Mouse (Mus musculus): Measurements from ENCODE around the gene Obsl1.

Gene Obsl1

GRCm38 (mm10) chr1:75505956-75506831 lies at the start of gene Obsl1:
Gene Obsl1, minus strand, starts transcription at chr1:75506452.
- DNase-seq (ENCODE audit: extremely low spot score, low read depth, low spot score), result no peak

- no peak for DNase-seq (ENCODE audit: extremely low spot score, low read depth, low spot score)
Observed at GRCm38 (mm10) chr1:75555680-75556079, 49.4 kb upstream of the Obsl1 start.

GRCm38 (mm10) chr1:75550586-75550985 lies 44.3 kb upstream of the Obsl1 start:
- DNase-seq (ENCODE audit: extremely low spot score, low read depth, low spot score), result no peak

- DNase-seq (ENCODE audit: extremely low spot score, low read depth, low spot score), result no peak
Observed at GRCm38 (mm10) chr1:75549289-75550279, 43.3 kb upstream of the Obsl1 start.

- DNase-seq (ENCODE audit: extremely low spot score, low read depth, low spot score), result no peak
Observed at GRCm38 (mm10) chr1:75548871-75549270, 42.6 kb upstream of the Obsl1 start.

DNA sequence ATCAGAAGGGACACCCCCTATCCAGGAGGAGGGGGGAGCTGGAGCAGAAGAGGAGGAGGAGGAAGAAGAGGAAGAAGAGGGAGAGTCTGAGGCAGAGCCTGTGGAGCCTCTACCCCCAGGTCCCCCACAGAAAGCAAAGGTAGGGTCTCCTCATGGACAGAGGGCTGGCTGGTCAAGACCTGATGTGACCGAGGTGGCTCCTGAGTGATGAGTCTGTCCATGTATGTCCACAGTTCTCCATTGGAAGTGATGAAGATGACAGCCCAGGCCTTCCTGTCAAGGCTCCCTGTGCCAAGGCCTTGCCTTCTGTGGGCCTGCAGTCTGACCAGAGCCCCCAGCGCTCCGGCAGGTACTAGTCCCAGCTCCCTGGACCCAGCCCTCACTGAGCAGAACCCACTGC lies 41.8 kb upstream of the Obsl1 start:
- no peak for DNase-seq (ENCODE audit: extremely low spot score, low read depth, low spot score)

DNA sequence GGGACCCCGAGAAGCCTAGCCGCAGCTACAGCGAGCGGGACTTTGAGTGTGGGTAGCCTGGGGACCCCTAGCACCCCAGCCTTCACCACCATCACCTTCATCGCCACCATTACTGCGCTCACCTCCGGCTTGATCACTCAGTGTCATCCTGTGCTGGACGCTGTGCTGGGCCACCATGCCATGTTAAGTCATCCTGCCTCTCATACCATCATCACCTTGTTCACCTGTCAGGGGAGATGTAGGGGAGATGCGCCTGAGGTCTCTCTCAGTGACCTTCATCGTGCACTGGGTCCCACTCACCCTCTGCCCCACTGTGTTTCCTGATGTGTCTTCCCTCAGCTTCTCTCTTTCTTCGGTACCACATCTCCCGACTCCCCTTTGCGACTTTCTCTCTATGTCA lies 41.1 kb upstream of the Obsl1 start:
- no peak for DNase-seq (ENCODE audit: extremely low spot score, low read depth, low spot score)

GRCm38 (mm10) chr1:75545965-75546956 lies 40.0 kb upstream of the Obsl1 start, which contains the start of gene Slc4a3:
Gene Slc4a3, plus strand, starts transcription at chr1:75546266.
- DNase-seq (ENCODE audit: extremely low spot score, low read depth, low spot score), result no peak

DNA sequence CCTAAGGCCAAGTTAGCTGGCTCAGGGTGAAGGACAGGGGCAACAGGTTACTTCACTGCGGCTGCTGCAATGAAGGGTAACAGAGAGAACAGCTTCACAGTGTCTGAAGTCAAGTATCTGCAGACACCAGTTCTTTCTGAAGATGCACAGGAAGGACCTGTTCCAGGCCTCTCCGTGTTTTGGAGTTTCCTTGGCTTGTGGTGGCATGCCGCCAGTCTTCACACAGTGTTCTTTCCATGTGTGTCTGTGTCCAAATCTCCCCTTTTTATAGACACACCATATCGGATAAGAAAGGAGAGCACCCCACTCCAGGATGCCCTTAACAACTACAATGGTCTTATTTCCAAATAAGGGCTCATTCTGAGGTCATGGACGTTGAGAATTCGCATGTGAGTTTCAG lies 38.1 kb upstream of the Obsl1 start:
- DNase-seq (ENCODE audit: extremely low spot score, low read depth, low spot score), result no peak

DNA sequence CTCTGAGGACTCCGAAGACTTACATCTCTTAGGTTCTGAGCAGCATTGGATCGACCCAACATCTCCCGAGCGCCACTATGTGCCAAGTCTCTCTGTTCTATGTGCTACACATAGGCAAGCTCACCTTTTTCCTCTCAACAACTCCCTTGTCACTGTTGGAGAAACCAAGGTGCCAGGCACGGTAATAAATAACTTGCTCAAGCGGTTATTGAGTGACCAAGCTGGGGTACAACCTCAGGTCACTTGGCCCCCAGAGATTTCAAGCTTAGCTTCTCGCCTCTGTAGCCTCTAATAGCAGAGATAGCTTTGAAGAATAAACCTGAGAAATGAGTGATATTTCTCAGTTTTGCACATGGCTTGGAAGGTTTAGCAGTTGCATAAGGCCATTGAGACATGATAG lies 35.2 kb upstream of the Obsl1 start:
- no peak for DNase-seq (ENCODE audit: extremely low spot score, low read depth, low spot score)

DNA sequence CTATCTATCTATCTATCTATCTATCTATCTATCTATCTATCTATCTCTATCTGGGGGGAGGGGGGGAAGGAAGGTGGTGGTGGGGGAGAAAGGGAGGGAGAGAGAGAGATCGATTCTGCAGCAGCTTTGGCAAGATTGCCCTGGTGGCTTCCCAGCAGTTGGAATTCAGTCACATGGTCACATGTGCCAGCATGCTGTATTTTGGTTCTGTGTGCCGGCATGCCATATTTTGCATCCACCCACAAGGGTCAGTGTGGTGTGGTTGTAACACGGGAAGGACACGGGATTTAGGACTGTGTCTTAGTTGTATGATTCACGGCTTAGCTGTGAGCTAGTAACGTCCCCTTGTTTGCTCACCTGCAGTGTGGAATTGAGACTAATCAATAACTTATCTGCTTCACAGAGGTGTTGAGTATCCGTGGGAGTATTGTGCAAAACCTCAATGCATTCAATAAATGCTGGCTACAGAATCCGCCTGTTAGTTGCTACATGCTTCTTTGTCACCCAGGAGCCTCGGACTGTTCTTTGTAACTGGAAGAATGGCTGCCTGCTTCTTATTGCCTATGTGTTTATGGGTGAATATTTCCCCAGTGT lies 32.4 kb upstream of the Obsl1 start:
- DNase-seq (ENCODE audit: extremely low spot score, low read depth, low spot score), result no peak

GRCm38 (mm10) chr1:75537587-75537986 lies 31.3 kb upstream of the Obsl1 start:
- DNase-seq (ENCODE audit: extremely low spot score, low read depth, low spot score), result no peak

DNA sequence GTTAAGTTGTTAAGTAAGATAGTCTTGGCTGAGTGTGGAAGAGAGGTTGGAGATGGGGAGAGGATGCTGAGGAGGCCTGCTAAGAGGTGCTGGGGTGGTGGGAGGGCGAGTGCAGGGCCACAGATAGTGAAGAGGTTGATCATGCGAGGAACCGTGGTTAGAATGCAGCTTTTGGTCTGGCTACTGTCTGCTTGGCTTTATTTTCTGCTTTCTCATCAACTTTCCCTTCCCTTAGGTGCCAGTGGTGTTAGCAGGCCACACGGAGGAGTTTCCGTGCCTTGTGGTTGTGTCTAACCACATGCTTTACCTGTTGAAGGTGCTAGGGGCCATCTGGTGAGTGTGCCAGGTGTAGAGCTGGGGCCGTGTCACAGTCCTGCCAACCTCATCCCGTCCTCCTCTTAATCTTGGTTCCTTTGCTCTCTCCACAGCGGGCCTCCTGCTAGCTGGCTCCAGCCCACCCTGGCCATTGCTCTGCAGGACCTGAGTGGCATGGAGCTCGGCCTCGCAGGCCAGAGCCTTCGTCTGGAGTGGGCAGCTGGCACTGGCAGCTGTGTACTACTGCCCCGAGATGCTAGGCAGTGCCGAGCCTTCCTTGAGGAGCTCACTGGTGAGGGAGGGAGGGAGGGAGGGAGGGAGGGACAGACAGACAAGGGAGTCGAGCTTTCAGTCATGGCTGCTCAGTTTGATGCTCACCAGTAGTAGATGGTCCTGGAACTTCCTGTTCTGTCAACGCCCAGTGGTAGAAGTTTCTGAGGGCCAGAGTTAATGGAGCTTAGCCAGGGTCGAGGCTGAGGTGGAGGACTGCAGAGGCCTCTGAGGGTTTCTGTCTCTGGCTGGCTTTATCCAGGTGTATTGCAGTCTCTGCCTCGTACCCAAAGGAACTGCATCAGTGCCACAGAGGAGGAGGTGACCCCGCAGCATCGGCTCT lies 27.3 kb upstream of the Obsl1 start:
- no peak for DNase-seq (ENCODE audit: extremely low spot score, low read depth, low spot score)

GRCm38 (mm10) chr1:75532280-75533172 lies 26.3 kb upstream of the Obsl1 start:
- no peak for DNase-seq (ENCODE audit: extremely low spot score, low read depth, low spot score)

DNA sequence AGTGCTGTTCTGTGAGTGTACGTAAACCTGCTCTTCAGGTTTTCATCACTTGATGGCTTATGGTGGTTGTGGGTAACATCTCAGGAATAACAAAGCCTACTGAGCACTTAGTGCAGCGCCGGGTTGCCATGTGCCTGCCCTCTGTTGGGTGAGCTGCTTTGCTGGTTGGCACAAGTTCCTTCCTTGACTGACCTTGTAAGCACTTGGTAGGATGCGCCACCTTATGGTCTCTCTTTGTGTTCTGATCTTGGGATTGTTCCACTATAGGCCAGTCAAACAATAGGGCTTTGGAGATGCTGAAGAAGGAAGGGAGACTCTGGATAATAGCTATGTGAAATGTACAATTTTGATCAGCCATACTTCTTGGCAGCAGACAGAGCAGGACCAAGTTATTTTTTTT lies 24.3 kb upstream of the Obsl1 start:
- DNase-seq (ENCODE audit: extremely low spot score, low read depth, low spot score), result no peak

DNA sequence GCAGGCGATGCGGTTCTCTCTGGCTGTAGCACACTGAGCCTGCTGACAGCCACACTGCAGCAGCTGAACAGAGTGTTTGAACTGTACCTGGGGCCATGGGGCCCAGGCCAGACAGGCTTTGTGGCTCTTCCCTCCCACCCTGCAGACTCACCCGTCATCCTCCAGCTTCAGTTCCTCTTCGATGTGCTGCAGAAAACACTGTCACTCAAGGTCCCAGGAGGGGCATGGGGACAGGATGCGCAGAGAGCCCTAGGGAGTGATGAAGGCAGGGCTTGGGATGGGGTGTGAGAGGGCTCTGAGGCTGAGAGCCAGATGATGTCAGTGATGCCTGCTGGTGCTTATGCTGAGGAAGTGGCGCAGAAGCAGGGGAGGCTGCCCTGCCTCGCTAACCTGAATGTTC lies 18.4 kb upstream of the Obsl1 start:
- DNase-seq (ENCODE audit: extremely low spot score, low read depth, low spot score), result no peak

- DNase-seq (ENCODE audit: extremely low spot score, low read depth, low spot score), result peak; percentile 89
Observed at GRCm38 (mm10) chr1:75521321-75522031, 15.2 kb upstream of the Obsl1 start, which contains the start of gene Stk11ip. Gene Stk11ip, plus strand, starts transcription at chr1:75521529.

All from hindlimb bud, embryonic 11.5 days (tissue).